Mouse (Mus musculus) kidney, postnatal 0 days (tissue): Measurements from ENCODE around the gene Dnajb12. TPM values are rescaled to one million over a fixed set of nuclear protein-coding genes. Genes with fewer than 3 reads are reported as not detected.
A peak's percentile ranks its signal among the peaks of the same experiment; 100 is the strongest.

Experiments
- ATAC-seq: fragments of 200-750 bp; cut with Nextera tagmentation; replicated peaks from 2 replicates; pipeline ENCODE4 v1.8.0; 2017; ENCODE audit warnings: low read depth, moderate number of reproducible peaks, moderate TSS enrichment, moderate library complexity; ENCODE audit not compliant: low FRiP score
- DNase-seq: peaks from one replicate; pipeline ENCODE4 v3.0.0-alpha.2; 2016; ENCODE audit warnings: low spot score
- H3K27ac ChIP-seq: fragments of 300-500 bp; sonication (generic); 2 replicates; pipeline ENCODE4 v1.5.1; 2014; ENCODE audit warnings: mild to moderate bottlenecking
- H3K27me3 ChIP-seq: fragments of 300-500 bp; sonication (generic); 2 replicates; pipeline ENCODE4 v1.6.1; 2014; ENCODE audit warnings: low read length, mixed read lengths; ENCODE audit not compliant: insufficient read depth
- H3K36me3 ChIP-seq: fragments of 300-500 bp; sonication (generic); 2 replicates; pipeline ENCODE4 v1.6.1; 2014; ENCODE audit warnings: low read length, mixed read lengths; ENCODE audit not compliant: insufficient read depth
- H3K4me1 ChIP-seq: fragments of 300-500 bp; sonication (generic); replicated peaks from 2 replicates; pipeline ENCODE4 v1.6.1; 2014; ENCODE audit warnings: antibody characterized with exemption, low read length, mixed read lengths; ENCODE audit not compliant: insufficient read depth
- H3K4me2 ChIP-seq: fragments of 300-500 bp; sonication (generic); 2 replicates; pipeline ENCODE4 v1.6.1; 2014; ENCODE audit warnings: mild to moderate bottlenecking, low read length, moderate library complexity, mixed read lengths
- H3K4me3 ChIP-seq: fragments of 300-500 bp; sonication (generic); replicated peaks from 2 replicates; pipeline ENCODE4 v1.5.1; 2014; ENCODE audit warnings: low read depth, low read length
- H3K9ac ChIP-seq: fragments of 300-500 bp; sonication (generic); 2 replicates; pipeline ENCODE4 v1.6.1; 2014; ENCODE audit warnings: low read depth, low read length
- H3K9me3 ChIP-seq: fragments of 300-500 bp; sonication (generic); replicated peaks from 2 replicates; pipeline ENCODE4 v1.6.1; 2016; ENCODE audit warnings: low read length, inconsistent platforms, mixed read lengths
- CTCF ChIP-seq: IDR thresholded peaks from 2 replicates; pipeline ENCODE4 v1.5.1; 2016; ENCODE audit warnings: antibody characterized with exemption, low read depth, mild to moderate bottlenecking, moderate library complexity
- WGBS: fragments of 180-500 bp; shearing (Covaris S2); extraction: QIAGEN DNeasy Blood & Tissue Kit; methylation state at CpG from one replicate; pipeline ENCODE4 v1.1.7; 2014; 5-methylcytosine and 5-hydroxymethylcytosine counted together
- polyA plus RNA-seq: library from polyadenylated mRNA; unstranded; fragments of >200 nt; fragmentation: Nextera tagmentation; extraction: Ambion mirVana; gene quantifications from 2 replicates; pipeline ENCODE4 v1.2.1, GENCODE M21; 2015

Dnajb12 gene
- polyA plus RNA-seq, 1 experiment from 2014 or later = 27.9 TPM

GRCm38 (mm10) chr10:59898935-59899334 lies 19.6 kb downstream of the Dnajb12 start:
- no peaks in the 10 kb centered on the region for H3K27me3 ChIP-seq
- 0 out of 2 replicates have a peak overlapping the region, but pooled peaks have one; percentile 14 for H3K4me2 ChIP-seq
- no peaks in the 10 kb centered on the region for H3K9me3 ChIP-seq
- H3K9ac ChIP-seq = no peak overlapping the region
- H3K27ac ChIP-seq = peak overlapping the region; percentile 81
- DNase-seq (no peak), ATAC-seq (no peak)
- H3K36me3 ChIP-seq = peaks cover 33% of the 10 kb centered on the region; the same call in 1 of the 2 replicates
- no peak overlapping the region for H3K4me3 ChIP-seq
- no peak for TF ChIP-seq CTCF
- WGBS = 20% methylated on average over 2 of the region's 2 CpGs
- peaks cover 25% of the 10 kb centered on the region for H3K4me1 ChIP-seq

DNA sequence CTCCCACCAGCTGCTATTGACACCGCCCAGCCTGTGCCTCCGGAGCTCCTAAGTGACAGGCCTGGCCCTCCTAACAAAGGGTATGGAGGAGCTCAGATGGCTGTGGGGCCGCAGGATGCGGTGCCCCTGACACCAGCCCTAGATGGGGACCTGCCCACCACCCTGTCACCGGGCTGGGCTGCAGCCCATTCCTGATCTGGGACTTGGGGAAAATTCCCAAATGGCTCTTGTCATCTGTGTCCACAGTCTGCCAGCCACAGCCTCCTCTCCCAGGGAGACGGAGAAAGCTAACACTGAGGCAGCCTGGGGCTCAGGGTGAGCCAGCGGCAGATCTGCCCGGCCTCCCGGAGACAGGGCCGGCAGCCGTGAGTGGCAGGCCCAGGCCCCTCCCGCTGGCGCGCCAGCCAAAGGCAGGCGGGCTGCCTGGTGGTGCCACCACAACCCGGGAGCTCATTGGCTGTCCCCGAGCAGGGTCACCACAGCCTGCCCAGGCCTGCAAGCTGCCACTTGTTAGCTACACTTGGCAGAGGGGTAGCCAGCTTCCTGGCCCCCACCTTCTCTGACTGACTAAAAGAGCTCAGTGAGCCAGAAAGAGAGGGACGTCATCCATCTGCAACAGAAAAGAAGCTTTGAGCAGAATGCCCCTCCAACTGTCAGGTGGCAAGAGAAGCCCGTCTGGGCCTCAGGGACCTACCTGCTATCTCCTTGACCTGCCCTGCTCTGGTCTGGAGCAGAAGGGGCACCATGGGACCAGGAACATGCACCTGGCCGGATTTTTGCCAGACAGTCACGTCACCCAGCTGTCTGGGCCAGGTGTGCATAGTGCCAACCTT lies 20.2 kb downstream of the Dnajb12 start:
- Histone ChIP-seq H3K27ac (peak overlapping the region; percentile 81), H3K4me2 (peak overlapping the region; percentile 14; the same call in 1 of the 2 replicates), H3K27me3 (no peaks in the 10 kb centered on the region), H3K9ac (peak overlapping the region; percentile 41; the same call in 1 of the 2 replicates), H3K4me1 (peaks cover 25% of the 10 kb centered on the region), H3K4me3 (no peak overlapping the region), H3K36me3 (peaks cover 28% of the 10 kb centered on the region; the same call in 1 of the 2 replicates), H3K9me3 (no peaks in the 10 kb centered on the region)
- ATAC-seq (peak; percentile 95), DNase-seq (peak; percentile 83)
- 8% methylated on average over 21 of the region's 21 CpGs for WGBS
- no peak for TF ChIP-seq CTCF

DNA sequence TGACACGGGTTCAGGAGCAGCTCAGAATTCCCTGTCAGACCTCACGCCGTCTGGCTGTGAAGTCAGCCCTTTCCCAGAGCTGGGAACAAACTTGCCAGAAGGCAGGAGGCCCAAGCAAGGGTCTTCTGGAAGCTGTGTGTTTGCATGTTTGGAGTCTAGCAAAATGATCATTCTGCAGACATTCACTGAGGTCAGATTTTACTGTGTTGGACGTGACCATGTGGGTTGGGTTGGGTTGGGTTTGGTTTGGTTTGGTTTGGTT lies 20.7 kb downstream of the Dnajb12 start:
- no peak for TF ChIP-seq CTCF
- Histone ChIP-seq H3K4me1 (peaks cover 25% of the 10 kb centered on the region), H3K27ac (peak overlapping the region; percentile 81), H3K4me3 (no peak overlapping the region), H3K36me3 (peaks cover 27% of the 10 kb centered on the region; the same call in 1 of the 2 replicates), H3K4me2 (0 out of 2 replicates have a peak overlapping the region, but pooled peaks have one; percentile 14), H3K9ac (0 out of 2 replicates have a peak overlapping the region, but pooled peaks have one; percentile 9), H3K9me3 (no peaks in the 10 kb centered on the region), H3K27me3 (no peaks in the 10 kb centered on the region)
- no peak for ATAC-seq
- WGBS = 20% methylated on average over 4 of the region's 4 CpGs
- no peak for DNase-seq

DNA sequence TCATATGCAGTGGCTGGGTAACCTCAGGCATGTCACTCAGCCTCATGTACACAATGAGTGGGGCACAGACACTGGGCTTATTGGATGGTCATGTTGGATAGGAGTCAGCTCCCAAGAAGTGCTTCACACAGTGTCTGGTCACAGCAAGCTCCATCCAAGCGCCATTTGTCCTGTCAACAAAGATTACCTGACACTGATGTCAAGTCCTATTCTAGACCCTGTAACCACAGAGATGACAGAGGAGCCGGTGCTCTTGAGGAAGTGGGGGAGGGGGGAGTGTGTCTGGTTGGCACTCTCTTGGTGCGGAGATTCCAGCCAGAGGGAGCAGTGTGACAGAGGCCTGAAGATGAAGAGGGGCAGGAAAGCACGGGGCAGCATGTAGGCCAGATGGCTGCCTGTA lies 21.6 kb downstream of the Dnajb12 start:
- TF ChIP-seq CTCF = no peak
- Histone ChIP-seq H3K9me3 (no peaks in the 10 kb centered on the region), H3K27ac (no peak overlapping the region), H3K36me3 (peaks cover 19% of the 10 kb centered on the region; the same call in 1 of the 2 replicates), H3K27me3 (no peaks in the 10 kb centered on the region), H3K4me1 (peaks cover 25% of the 10 kb centered on the region), H3K9ac (no peak overlapping the region), H3K4me3 (no peak overlapping the region), H3K4me2 (no peak overlapping the region)
- DNase-seq (no peak), ATAC-seq (no peak)
- WGBS = 51% methylated on average over 4 of the region's 4 CpGs

DNA sequence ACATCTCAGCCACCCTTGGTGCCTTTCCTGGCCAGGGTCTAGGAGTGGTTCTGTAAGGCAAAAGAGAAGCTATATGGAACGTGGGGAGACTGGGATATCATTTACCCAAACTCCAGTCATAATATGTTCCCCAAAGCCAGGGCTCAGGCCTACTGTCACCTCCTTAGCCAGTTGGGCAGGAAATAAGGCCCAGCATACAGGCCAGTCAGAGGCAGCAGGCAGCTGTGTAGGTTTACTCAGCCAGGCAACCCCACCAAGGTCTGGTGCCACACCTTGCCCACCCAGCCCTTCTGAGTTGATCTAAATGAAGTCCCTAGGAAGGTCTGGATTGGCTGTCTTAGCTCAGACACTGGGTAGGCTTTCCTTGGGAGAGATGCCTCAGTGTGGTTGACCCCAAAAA lies 22.1 kb downstream of the Dnajb12 start:
- Histone ChIP-seq H3K9me3 (no peaks in the 10 kb centered on the region), H3K4me3 (no peak overlapping the region), H3K4me1 (peaks cover 25% of the 10 kb centered on the region), H3K9ac (no peak overlapping the region), H3K36me3 (peaks cover 14% of the 10 kb centered on the region; the same call in 1 of the 2 replicates), H3K27ac (no peak overlapping the region), H3K27me3 (no peaks in the 10 kb centered on the region), H3K4me2 (no peak overlapping the region)
- no peak for DNase-seq
- 81% methylated on average over 1 of the region's 1 CpGs for WGBS
- ATAC-seq = no peak
- no peak for TF ChIP-seq CTCF

GRCm38 (mm10) chr10:59901986-59902605 lies 22.7 kb downstream of the Dnajb12 start:
- no peak overlapping the region for H3K4me2 ChIP-seq
- 0 out of 2 replicates have a peak, but pooled peaks cover 7% of the 10 kb centered on the region for H3K36me3 ChIP-seq
- TF ChIP-seq CTCF = no peak
- no peak overlapping the region for H3K27ac ChIP-seq
- no peak overlapping the region for H3K4me3 ChIP-seq
- H3K27me3 ChIP-seq = no peaks in the 10 kb centered on the region
- ATAC-seq (no peak), DNase-seq (no peak)
- no peak overlapping the region for H3K9ac ChIP-seq
- no peaks in the 10 kb centered on the region for H3K9me3 ChIP-seq
- WGBS = 74% methylated on average over 8 of the region's 8 CpGs
- peaks cover 20% of the 10 kb centered on the region for H3K4me1 ChIP-seq
